Mouse (Mus musculus) lung, adult 2 months (tissue): Measurements from ENCODE around the gene Mrpl14.

Experiments used
- CTCF ChIP-seq: fragments of 200-500 bp; IDR thresholded peaks from 2 replicates; pipeline ENCODE4 v1.5.1; 2011; ENCODE audit warnings: mild to moderate bottlenecking, low read length, control low read depth; ENCODE audit not compliant: insufficient read depth
- POLR2A ChIP-seq: fragments of 200-500 bp; IDR thresholded peaks from 2 replicates; pipeline ENCODE4 v1.6.1; 2011; ENCODE audit warnings: low read depth, mild to moderate bottlenecking, control low read depth, low read length, borderline replicate concordance; ENCODE audit errors: extremely low read depth

DNA sequence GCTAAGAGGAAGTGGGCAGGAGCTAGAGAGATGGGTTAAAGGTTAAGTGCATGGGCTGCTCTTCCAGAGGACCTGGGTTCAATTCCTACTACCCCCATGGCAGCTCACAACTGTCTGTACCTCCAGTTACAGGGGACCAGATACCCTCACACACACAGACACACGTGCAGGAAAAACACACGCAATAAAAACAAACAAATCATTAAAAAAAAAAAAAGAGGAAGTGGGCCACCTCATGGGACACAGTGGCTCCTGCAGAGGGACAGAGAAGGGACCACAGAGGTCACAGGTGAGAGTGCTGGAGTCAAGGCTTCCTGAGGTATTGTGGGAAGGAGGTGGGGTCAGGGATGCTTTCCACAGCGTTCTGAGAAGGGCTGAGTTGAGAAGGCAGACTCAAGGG is 25.4 kb downstream of the Mrpl14 start:
- TF ChIP-seq CTCF = no peak
- no peak for TF ChIP-seq POLR2A
